Mouse (Mus musculus) heart, adult 2 months (tissue): ENCODE results near the gene Hoxd11. TPM values are rescaled to one million over a fixed set of nuclear protein-coding genes. Genes with fewer than 3 reads are reported as not detected.

ENCODE experiments used
- DNase-seq, 2 experiments: peaks; one replicate each; pipeline ENCODE4 v3.0.0; 2021
- H3K27ac ChIP-seq: fragments of 200-600 bp; 2 replicates; pipeline ENCODE4 v1.8.1; 2022
- H3K27me3 ChIP-seq: fragments of 200-500 bp; 2 replicates; pipeline ENCODE4 v1.6.1; 2012; ENCODE audit warnings: mild to moderate bottlenecking, low read length, inconsistent platforms, mixed read lengths; ENCODE audit not compliant: control insufficient read depth, insufficient read depth
- H3K36me3 ChIP-seq: fragments of 200-500 bp; 2 replicates; pipeline ENCODE4 v1.6.1; 2012; ENCODE audit warnings: low read length, inconsistent platforms; ENCODE audit not compliant: control insufficient read depth, insufficient read depth
- H3K4me1 ChIP-seq: fragments of 200-500 bp; 2 replicates; pipeline ENCODE4 v1.6.1; 2011; ENCODE audit warnings: low read length; ENCODE audit not compliant: control insufficient read depth, insufficient read depth
- H3K4me3 ChIP-seq: fragments of 200-600 bp; 2 replicates; pipeline ENCODE4 v1.8.1; 2022
- H3K79me2 ChIP-seq: fragments of 200-500 bp; replicated peaks from 2 replicates; pipeline ENCODE4 v1.6.1; 2012; ENCODE audit warnings: mild to moderate bottlenecking, inconsistent platforms, low read length, moderate library complexity, mixed read lengths; ENCODE audit not compliant: control insufficient read depth, insufficient read depth
- H3K9ac ChIP-seq: fragments of 200-500 bp; 2 replicates; pipeline ENCODE4 v1.6.1; 2012; ENCODE audit warnings: low read depth, mild to moderate bottlenecking, control low read depth, inconsistent platforms, low read length, mixed read lengths
- CTCF ChIP-seq: fragments of 200-600 bp; IDR thresholded peaks from 2 replicates; pipeline ENCODE4 v1.8.1; 2022; ENCODE audit warnings: antibody characterized with exemption, mild to moderate bottlenecking, moderate library complexity
- EP300 ChIP-seq: fragments of 200-500 bp; IDR thresholded peaks from 2 replicates; pipeline ENCODE4 v1.6.1; 2011; ENCODE audit warnings: low read depth, low read length, control low read depth; ENCODE audit not compliant: insufficient read depth
- POLR2A ChIP-seq: fragments of 200-500 bp; IDR thresholded peaks from 2 replicates; pipeline ENCODE4 v1.6.1; 2011; ENCODE audit warnings: mild to moderate bottlenecking, low read depth, low read length, control low read depth; ENCODE audit not compliant: insufficient read depth
- WGBS: fragments of 180-500 bp; shearing (Covaris S2); methylation state at CpG from one replicate; pipeline ENCODE4 v1.1.7; 2018; 5-methylcytosine and 5-hydroxymethylcytosine counted together
- intact Hi-C: fragments of 180-260 bp; cut with DNase I; formaldehyde crosslinking; loops from one replicate; pipeline ENCODE4 v1.15.1; 2025
- long read RNA-seq: library from polyadenylated mRNA; stranded (forward); transcript quantifications from one replicate; pipeline ENCODE4 v2.0.0, GENCODE M21; 2021
- polyA plus RNA-seq: library from polyadenylated mRNA; depleted of rRNA; stranded (reverse); fragments of >200 nt; gene quantifications from 2 replicates; pipeline ENCODE4 v1.2.3, GENCODE M21; 2012; rRNA removed
- total RNA-seq, 2 experiments: library from RNA; stranded (reverse); gene quantifications; 2 replicates each; pipeline ENCODE4 v1.2.3; 2021

Gene Hoxd11
- not detected for total RNA-seq
- polyA plus RNA-seq = not detected in 2 replicates
- long read RNA-seq = 0 reads

GRCm38 (mm10) chr2:74678891-74679595 lies at the start of gene Hoxd11:
Hoxd11 (plus strand) TSS chr2:74679557.
- intact Hi-C loops = no loop called here
- H3K36me3 ChIP-seq = no peaks in the 10 kb centered on the region
- no peak for DNase-seq
- no peak within 1 kb of the TSS for H3K9ac ChIP-seq
- no peaks in the 10 kb centered on the region for H3K4me1 ChIP-seq
- H3K4me3 ChIP-seq = no peak within 1 kb of the TSS
- TF ChIP-seq EP300 (no peak), CTCF (no peak), POLR2A (no peak)
- 5% methylated on average over 15 of the region's 15 CpGs for WGBS
- peaks cover 43% of the 10 kb centered on the region for H3K27me3 ChIP-seq
- H3K79me2 ChIP-seq = no peaks in the 10 kb centered on the region
- no peak within 1 kb of the TSS for H3K27ac ChIP-seq

- no peak overlapping the region for H3K4me3 ChIP-seq
- H3K4me1 ChIP-seq = no peaks in the 10 kb centered on the region
- 67% methylated on average over 4 of the region's 4 CpGs for WGBS
- intact Hi-C loops = no loop called here
- H3K9ac ChIP-seq = no peak overlapping the region
- DNase-seq = no peak
- H3K27ac ChIP-seq = no peak overlapping the region
- no peaks in the 10 kb centered on the region for H3K79me2 ChIP-seq
- no peaks in the 10 kb centered on the region for H3K36me3 ChIP-seq
- no peaks in the 10 kb centered on the region for H3K27me3 ChIP-seq
- no peak for TF ChIP-seq POLR2A
- no peak for TF ChIP-seq EP300
- no peak for TF ChIP-seq CTCF
These were observed 43.9 kb upstream of the Hoxd11 start for GRCm38 (mm10) chr2:74635412-74635811.

- intact Hi-C loops = no loop called here
- Histone ChIP-seq H3K36me3 (no peaks in the 10 kb centered on the region), H3K79me2 (no peaks in the 10 kb centered on the region), H3K27ac (no peak overlapping the region), H3K9ac (no peak overlapping the region), H3K4me1 (no peaks in the 10 kb centered on the region), H3K27me3 (peaks cover 8% of the 10 kb centered on the region), H3K4me3 (no peak overlapping the region)
- TF ChIP-seq POLR2A = no peak
- TF ChIP-seq CTCF = no peak
- no peak for TF ChIP-seq EP300
- WGBS = 57% methylated on average over 5 of the region's 5 CpGs
- DNase-seq = no peak
These were observed 36.9 kb upstream of the Hoxd11 start for GRCm38 (mm10) chr2:74642431-74642830.

- Histone ChIP-seq H3K9ac (no peak overlapping the region), H3K27ac (no peak overlapping the region), H3K36me3 (no peaks in the 10 kb centered on the region), H3K27me3 (peaks cover 15% of the 10 kb centered on the region), H3K79me2 (no peaks in the 10 kb centered on the region), H3K4me3 (no peak overlapping the region), H3K4me1 (no peaks in the 10 kb centered on the region)
- TF ChIP-seq EP300 = no peak
- TF ChIP-seq CTCF = no peak
- no peak for TF ChIP-seq POLR2A
- WGBS = 70% methylated on average over 3 of the region's 3 CpGs
- DNase-seq = no peak
- intact Hi-C loops = no loop called here
These were observed 33.7 kb upstream of the Hoxd11 start for GRCm38 (mm10) chr2:74645631-74646030.

- H3K9ac ChIP-seq = no peak overlapping the region
- H3K79me2 ChIP-seq = no peaks in the 10 kb centered on the region
- intact Hi-C loops = no loop called here
- peaks cover 15% of the 10 kb centered on the region for H3K27me3 ChIP-seq
- H3K4me3 ChIP-seq = no peak overlapping the region
- DNase-seq = no peak
- no peaks in the 10 kb centered on the region for H3K4me1 ChIP-seq
- no peak overlapping the region for H3K27ac ChIP-seq
- 19% methylated on average over 7 of the region's 7 CpGs for WGBS
- TF ChIP-seq EP300 = no peak
- TF ChIP-seq CTCF = no peak
- no peak for TF ChIP-seq POLR2A
- no peaks in the 10 kb centered on the region for H3K36me3 ChIP-seq
These were observed 32.1 kb upstream of the Hoxd11 start for GRCm38 (mm10) chr2:74647082-74647864.

- no peaks in the 10 kb centered on the region for H3K79me2 ChIP-seq
- no peaks in the 10 kb centered on the region for H3K36me3 ChIP-seq
- no peak overlapping the region for H3K4me3 ChIP-seq
- no peaks in the 10 kb centered on the region for H3K4me1 ChIP-seq
- H3K27ac ChIP-seq = no peak overlapping the region
- TF ChIP-seq POLR2A (no peak), EP300 (no peak), CTCF (no peak)
- H3K9ac ChIP-seq = no peak overlapping the region
- intact Hi-C loops = no loop called here
- DNase-seq = no peak
- H3K27me3 ChIP-seq = peaks cover 26% of the 10 kb centered on the region
- 45% methylated on average over 2 of the region's 2 CpGs for WGBS
These were observed 26.4 kb upstream of the Hoxd11 start for GRCm38 (mm10) chr2:74652996-74653340.
